Mouse (Mus musculus) limb, embryonic 14.5 days (tissue): ENCODE data around the gene Gm36079. TPM values are rescaled to one million over a fixed set of nuclear protein-coding genes. Genes with fewer than 3 reads are reported as not detected.
"Not testable (repeated sequence)": the region's sequence is repeated elsewhere in the genome, so short reads cannot be mapped to it uniquely, and the experiment has no call there.

Experiments used
- ATAC-seq: fragments of 200-750 bp; cut with Nextera tagmentation; 2 replicates; pipeline ENCODE4 v1.8.0; 2017; ENCODE audit warnings: low read depth, moderate number of reproducible peaks, moderate TSS enrichment; ENCODE audit not compliant: low FRiP score
- DNase-seq: peaks from one replicate; pipeline ENCODE4 v3.0.0-alpha.2; 2015; ENCODE audit warnings: low spot score
- H3K27ac ChIP-seq: fragments of 300-500 bp; sonication (generic); replicated peaks from 2 replicates; pipeline ENCODE4 v1.5.1; 2014; ENCODE audit warnings: low read depth, mild to moderate bottlenecking, low read length, moderate library complexity, mixed read lengths
- H3K27me3 ChIP-seq: fragments of 300-500 bp; sonication (generic); 2 replicates; pipeline ENCODE4 v1.6.1; 2014; ENCODE audit warnings: low read length, mixed read lengths; ENCODE audit not compliant: control insufficient read depth, insufficient read depth
- H3K36me3 ChIP-seq: fragments of 300-500 bp; sonication (generic); 2 replicates; pipeline ENCODE4 v1.6.1; 2014; ENCODE audit warnings: mild to moderate bottlenecking, low read length, moderate library complexity, mixed read lengths; ENCODE audit not compliant: control insufficient read depth, insufficient read depth
- H3K4me1 ChIP-seq: fragments of 300-500 bp; sonication (generic); 2 replicates; pipeline ENCODE4 v1.6.1; 2014; ENCODE audit warnings: antibody characterized with exemption, low read length, mixed read lengths; ENCODE audit not compliant: control insufficient read depth, insufficient read depth
- H3K4me2 ChIP-seq: fragments of 300-500 bp; sonication (generic); replicated peaks from 2 replicates; pipeline ENCODE4 v1.6.1; 2014; ENCODE audit warnings: low read depth, mild to moderate bottlenecking, low read length, moderate library complexity; ENCODE audit not compliant: severe bottlenecking
- H3K4me3 ChIP-seq: fragments of 300-500 bp; sonication (generic); replicated peaks from 2 replicates; pipeline ENCODE4 v1.5.1; 2014; ENCODE audit warnings: low read length
- H3K9ac ChIP-seq: fragments of 300-500 bp; sonication (generic); 2 replicates; pipeline ENCODE4 v1.6.1; 2014; ENCODE audit warnings: mild to moderate bottlenecking, low read depth, low read length, moderate library complexity; ENCODE audit not compliant: severe bottlenecking
- H3K9me3 ChIP-seq: fragments of 300-500 bp; sonication (generic); 2 replicates; pipeline ENCODE4 v1.6.1; 2016; ENCODE audit warnings: low read length; ENCODE audit not compliant: control insufficient read depth
- WGBS: fragments of 180-500 bp; shearing (Covaris S2); extraction: QIAGEN DNeasy Blood & Tissue Kit; methylation state at CpG from one replicate; pipeline ENCODE4 v1.1.7; 2014; 5-methylcytosine and 5-hydroxymethylcytosine counted together
- polyA plus RNA-seq, 2 experiments: library from polyadenylated mRNA; depleted of rRNA in 1 of 2; stranded (reverse) in 1 of 2; unstranded in 1 of 2; fragments of >200 nt; fragmentation: Nextera tagmentation in 1 of 2; extraction: Ambion mirVana in 1 of 2; gene quantifications; 2 replicates each; pipeline versions ENCODE4 v1.2.1 to v1.2.3; 2012 to 2014

The Gm36079 gene
- polyA plus RNA-seq, 2 experiments, result not detected

GRCm38 (mm10) chr13:120027368-120027767 is 557 bp upstream of the Gm36079 start:
- H3K4me3 ChIP-seq, H3K27ac ChIP-seq, H3K36me3 ChIP-seq, H3K9me3 ChIP-seq, H3K4me1 ChIP-seq, H3K9ac ChIP-seq, H3K4me2 ChIP-seq, ATAC-seq, DNase-seq, H3K27me3 ChIP-seq: not testable (repeated sequence)
- under 1% methylated on average over 9 of the region's 11 CpGs for WGBS

DNA sequence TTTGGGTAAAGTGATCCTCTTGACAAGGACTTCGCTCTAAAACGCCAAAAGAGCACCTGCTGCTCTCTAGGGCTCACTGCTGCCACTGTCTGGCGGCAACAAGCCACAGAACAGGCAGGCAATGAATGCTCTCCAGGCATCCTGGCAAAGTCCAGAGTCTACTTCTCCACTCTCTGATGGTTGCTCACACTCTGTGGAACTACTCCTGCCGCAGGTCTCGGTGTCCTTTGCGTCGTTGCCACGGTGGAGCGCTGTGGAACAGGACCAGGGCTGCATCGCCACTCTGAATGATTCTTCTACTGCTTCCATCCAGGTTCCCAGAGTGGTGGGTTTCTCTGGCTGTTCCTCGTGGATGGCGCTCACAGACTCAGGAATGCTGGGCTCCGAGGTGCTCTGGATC is 438 bp downstream of the Gm36079 start:
- H3K36me3 ChIP-seq, H3K4me1 ChIP-seq, DNase-seq, ATAC-seq, H3K9ac ChIP-seq, H3K27ac ChIP-seq, H3K4me2 ChIP-seq, H3K27me3 ChIP-seq, H3K9me3 ChIP-seq, H3K4me3 ChIP-seq: not testable (repeated sequence)
- WGBS, result 2% methylated on average over 3 of the region's 13 CpGs

DNA sequence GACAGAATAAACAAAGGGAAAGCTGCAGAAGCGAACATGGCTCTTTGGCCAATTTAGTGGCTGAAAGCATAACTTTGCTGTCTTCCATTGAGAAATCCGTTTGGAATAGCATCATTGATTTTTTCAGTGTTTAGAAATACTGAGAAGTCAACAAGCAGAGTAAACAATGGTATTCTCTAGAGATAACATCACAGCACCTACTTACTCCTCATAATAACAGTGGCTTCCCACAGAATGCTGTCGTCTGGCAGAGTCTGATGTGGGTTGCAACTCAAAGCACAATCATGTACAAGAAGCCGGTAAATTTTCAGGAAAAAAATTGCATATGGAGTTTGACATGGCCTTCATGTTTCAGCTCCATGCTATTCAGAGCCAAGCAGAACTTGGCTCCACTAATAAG is 1.2 kb downstream of the Gm36079 start:
- not testable (repeated sequence) for H3K9ac ChIP-seq, ATAC-seq, H3K9me3 ChIP-seq, H3K4me1 ChIP-seq, DNase-seq, H3K4me2 ChIP-seq, H3K4me3 ChIP-seq, H3K36me3 ChIP-seq, H3K27ac ChIP-seq, H3K27me3 ChIP-seq
- WGBS, result 9% methylated on average over 4 of the region's 4 CpGs

DNA sequence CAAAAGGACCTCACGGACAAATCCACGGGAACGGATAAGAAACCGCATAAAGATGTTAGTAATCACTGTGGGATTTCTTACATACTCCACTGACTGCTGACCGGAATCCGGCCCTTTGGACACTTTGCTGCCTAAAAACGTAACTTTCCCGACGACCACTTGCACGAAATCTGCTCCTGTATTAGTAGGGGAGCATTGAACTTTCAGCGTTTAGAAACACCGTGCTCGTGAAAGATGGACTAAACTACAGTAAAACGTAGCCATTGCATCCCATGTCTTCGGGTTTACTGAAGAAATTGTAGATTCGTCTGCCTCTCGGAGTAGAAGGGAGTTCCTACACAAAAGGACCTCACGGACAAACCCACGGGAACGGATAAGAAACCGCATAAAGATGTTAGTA is 1.8 kb downstream of the Gm36079 start:
- H3K4me2 ChIP-seq, H3K4me3 ChIP-seq, H3K27me3 ChIP-seq, DNase-seq, ATAC-seq, H3K9ac ChIP-seq, H3K36me3 ChIP-seq, H3K4me1 ChIP-seq, H3K9me3 ChIP-seq, H3K27ac ChIP-seq: not testable (repeated sequence)
- 3% methylated on average over 19 of the region's 21 CpGs for WGBS

GRCm38 (mm10) chr13:120024581-120024980 is 2.2 kb downstream of the Gm36079 start:
- 12% methylated on average over 9 of the region's 9 CpGs for WGBS

GRCm38 (mm10) chr13:120021477-120021876 is 5.3 kb downstream of the Gm36079 start:
- WGBS, result no CpG with 5 or more reads among the region's 1 CpGs
- ATAC-seq, DNase-seq, H3K9ac ChIP-seq, H3K36me3 ChIP-seq, H3K4me1 ChIP-seq, H3K4me2 ChIP-seq, H3K4me3 ChIP-seq, H3K27me3 ChIP-seq, H3K27ac ChIP-seq, H3K9me3 ChIP-seq: not testable (repeated sequence)

More at GRCm38 (mm10) chr13:120024581-120024980, 2.2 kb downstream of the Gm36079 start:
- H3K4me1 ChIP-seq, H3K9ac ChIP-seq, H3K4me2 ChIP-seq, H3K36me3 ChIP-seq, H3K27ac ChIP-seq, H3K27me3 ChIP-seq, ATAC-seq, H3K4me3 ChIP-seq, H3K9me3 ChIP-seq, DNase-seq: not testable (repeated sequence)

DNA sequence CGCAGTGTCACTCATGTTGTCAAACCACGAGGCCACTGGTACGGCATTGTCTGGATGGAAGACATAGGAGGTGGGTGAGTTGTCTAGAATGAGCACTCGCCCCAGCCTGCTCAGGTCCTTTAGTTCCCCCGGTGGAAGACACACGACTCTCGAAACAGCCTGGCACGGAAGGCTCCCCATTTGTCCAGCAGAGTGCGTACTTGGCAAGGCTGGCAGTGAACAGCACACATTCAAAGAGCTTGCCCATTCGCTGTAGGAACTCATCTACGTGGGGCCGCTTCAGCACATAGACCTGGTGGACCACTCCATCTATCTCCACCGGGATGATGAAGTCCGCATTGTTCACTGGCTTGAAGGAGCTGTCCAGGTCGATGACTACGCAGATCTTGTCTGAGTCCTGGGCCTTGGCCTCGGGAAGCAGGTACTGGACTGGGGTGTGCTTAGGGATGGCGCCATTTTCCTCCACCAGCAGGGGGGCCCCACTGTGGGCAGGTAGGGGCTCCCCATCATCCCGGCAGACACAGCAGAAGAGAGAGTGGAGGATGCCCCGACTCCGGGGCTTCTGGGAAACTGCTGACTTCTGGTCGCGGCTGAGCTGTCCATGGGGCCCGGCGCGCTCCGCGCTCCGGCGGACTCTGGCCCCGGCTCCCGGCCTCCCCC is 11.3 kb downstream of the Gm36079 start:
- H3K9me3 ChIP-seq, H3K4me1 ChIP-seq, H3K4me3 ChIP-seq, H3K27ac ChIP-seq, H3K9ac ChIP-seq, H3K4me2 ChIP-seq, DNase-seq, H3K27me3 ChIP-seq, H3K36me3 ChIP-seq: not testable (repeated sequence)
- WGBS, result 0% methylated on average over 5 of the region's 32 CpGs
- 0 out of 2 replicates have a peak, but pooled peaks have one; percentile 6 for ATAC-seq

- H3K4me1 ChIP-seq, H3K27ac ChIP-seq, ATAC-seq, DNase-seq, H3K9me3 ChIP-seq, H3K36me3 ChIP-seq, H3K4me2 ChIP-seq, H3K9ac ChIP-seq, H3K4me3 ChIP-seq, H3K27me3 ChIP-seq: not testable (repeated sequence)
- WGBS, result no CpG with 5 or more reads among the region's 2 CpGs
Observed at GRCm38 (mm10) chr13:120013962-120014361, 12.8 kb downstream of the Gm36079 start.
